Mouse (Mus musculus): Measurements from ENCODE around the gene Meis3. TPM values are rescaled to one million over a fixed set of nuclear protein-coding genes. Genes with fewer than 3 reads are reported as not detected.
A peak's percentile ranks its signal among the peaks of the same experiment; 100 is the strongest.

Meis3 gene
- polyA plus RNA-seq, 1 experiment from 2014 or later = 14.5 TPM

- Histone ChIP-seq H3K36me3 (ENCODE audit: control insufficient read depth, insufficient read depth) (peaks cover 7% of the 10 kb centered on the region), H3K27me3 (ENCODE audit: control insufficient read depth, insufficient read depth, low read length) (peaks cover 2% of the 10 kb centered on the region), H3K4me2 (ENCODE audit: low read depth, low read length) (peak overlapping the region; percentile 89), H3K4me3 (ENCODE audit: low read length) (peak overlapping the region; percentile 66), H3K27ac (ENCODE audit: low read length) (0 out of 2 replicates have a peak overlapping the region, but pooled peaks have one; percentile 34), H3K4me1 (ENCODE audit: control insufficient read depth, insufficient read depth, low read length) (peaks cover 5% of the 10 kb centered on the region; the same call in 1 of the 2 replicates), H3K9me3 (replicated peaks; ENCODE audit: control insufficient read depth, low read length) (no peaks in the 10 kb centered on the region), H3K9ac (ENCODE audit: low read length) (peak overlapping the region; percentile 84)
- ATAC-seq (replicated peaks; ENCODE audit: extremely low read depth, insufficient read depth, low FRiP score) = 0 out of 2 replicates have a peak, but pooled peaks have one; percentile 12
- WGBS = under 1% methylated on average over 10 of the region's 10 CpGs
Observed at GRCm38 (mm10) chr7:16175542-16175931, 647 bp downstream of the Meis3 start.

GRCm38 (mm10) chr7:16178114-16178513 lies 3.2 kb downstream of the Meis3 start:
- no peak for ATAC-seq (replicated peaks; ENCODE audit: extremely low read depth, insufficient read depth, low FRiP score)
- no peak overlapping the region for H3K9ac ChIP-seq (ENCODE audit: low read length)
- WGBS = 69% methylated on average over 4 of the region's 4 CpGs
- H3K9me3 ChIP-seq (replicated peaks; ENCODE audit: control insufficient read depth, low read length) = no peaks in the 10 kb centered on the region
- peaks cover 5% of the 10 kb centered on the region; the same call in 1 of the 2 replicates for H3K4me1 ChIP-seq (ENCODE audit: control insufficient read depth, insufficient read depth, low read length)
- no peak overlapping the region for H3K27ac ChIP-seq (ENCODE audit: low read length)
- no peak overlapping the region for H3K4me3 ChIP-seq (ENCODE audit: low read length)
- peaks cover 7% of the 10 kb centered on the region for H3K36me3 ChIP-seq (ENCODE audit: control insufficient read depth, insufficient read depth)
- H3K27me3 ChIP-seq (ENCODE audit: control insufficient read depth, insufficient read depth, low read length) = peaks cover 2% of the 10 kb centered on the region
- H3K4me2 ChIP-seq (ENCODE audit: low read depth, low read length) = no peak overlapping the region

- no peak overlapping the region for H3K4me3 ChIP-seq (ENCODE audit: low read length)
- no peaks in the 10 kb centered on the region for H3K9me3 ChIP-seq (replicated peaks; ENCODE audit: control insufficient read depth, low read length)
- no peak for ATAC-seq (replicated peaks; ENCODE audit: extremely low read depth, insufficient read depth, low FRiP score)
- no peak overlapping the region for H3K9ac ChIP-seq (ENCODE audit: low read length)
- no peaks in the 10 kb centered on the region for H3K4me1 ChIP-seq (ENCODE audit: control insufficient read depth, insufficient read depth, low read length)
- H3K27me3 ChIP-seq (ENCODE audit: control insufficient read depth, insufficient read depth, low read length) = no peaks in the 10 kb centered on the region
- no peak overlapping the region for H3K27ac ChIP-seq (ENCODE audit: low read length)
- peaks cover 7% of the 10 kb centered on the region for H3K36me3 ChIP-seq (ENCODE audit: control insufficient read depth, insufficient read depth)
- no peak overlapping the region for H3K4me2 ChIP-seq (ENCODE audit: low read depth, low read length)
- WGBS = 17% methylated on average over 8 of the region's 8 CpGs
Observed at GRCm38 (mm10) chr7:16183663-16184062, 8.8 kb downstream of the Meis3 start.

GRCm38 (mm10) chr7:16187494-16187893 lies 12.6 kb downstream of the Meis3 start:
- 72% methylated on average over 8 of the region's 8 CpGs for WGBS
- no peak overlapping the region for H3K27ac ChIP-seq (ENCODE audit: low read length)
- H3K4me1 ChIP-seq (ENCODE audit: control insufficient read depth, insufficient read depth, low read length) = no peaks in the 10 kb centered on the region
- no peak overlapping the region for H3K4me2 ChIP-seq (ENCODE audit: low read depth, low read length)
- H3K36me3 ChIP-seq (ENCODE audit: control insufficient read depth, insufficient read depth) = no peaks in the 10 kb centered on the region
- no peak overlapping the region for H3K4me3 ChIP-seq (ENCODE audit: low read length)
- no peaks in the 10 kb centered on the region for H3K27me3 ChIP-seq (ENCODE audit: control insufficient read depth, insufficient read depth, low read length)
- no peaks in the 10 kb centered on the region for H3K9me3 ChIP-seq (replicated peaks; ENCODE audit: control insufficient read depth, low read length)
- H3K9ac ChIP-seq (ENCODE audit: low read length) = no peak overlapping the region
- ATAC-seq (replicated peaks; ENCODE audit: extremely low read depth, insufficient read depth, low FRiP score) = no peak

- H3K4me1 ChIP-seq (ENCODE audit: control insufficient read depth, insufficient read depth, low read length) = no peaks in the 10 kb centered on the region
- no peak overlapping the region for H3K9ac ChIP-seq (ENCODE audit: low read length)
- 17% methylated on average over 5 of the region's 5 CpGs for WGBS
- no peak overlapping the region for H3K4me2 ChIP-seq (ENCODE audit: low read depth, low read length)
- no peak for ATAC-seq (replicated peaks; ENCODE audit: extremely low read depth, insufficient read depth, low FRiP score)
- H3K27ac ChIP-seq (ENCODE audit: low read length) = no peak overlapping the region
- H3K4me3 ChIP-seq (ENCODE audit: low read length) = no peak overlapping the region
- H3K36me3 ChIP-seq (ENCODE audit: control insufficient read depth, insufficient read depth) = no peaks in the 10 kb centered on the region
- H3K27me3 ChIP-seq (ENCODE audit: control insufficient read depth, insufficient read depth, low read length) = no peaks in the 10 kb centered on the region
- H3K9me3 ChIP-seq (replicated peaks; ENCODE audit: control insufficient read depth, low read length) = no peaks in the 10 kb centered on the region
Observed at GRCm38 (mm10) chr7:16192315-16192714, 17.4 kb downstream of the Meis3 start.

- Histone ChIP-seq H3K36me3 (ENCODE audit: control insufficient read depth, insufficient read depth) (peaks cover 4% of the 10 kb centered on the region; the same call in 1 of the 2 replicates), H3K9ac (ENCODE audit: low read length) (no peak overlapping the region), H3K9me3 (replicated peaks; ENCODE audit: control insufficient read depth, low read length) (no peaks in the 10 kb centered on the region), H3K27ac (ENCODE audit: low read length) (no peak overlapping the region), H3K4me2 (ENCODE audit: low read depth, low read length) (no peak overlapping the region), H3K4me3 (ENCODE audit: low read length) (no peak overlapping the region), H3K27me3 (ENCODE audit: control insufficient read depth, insufficient read depth, low read length) (no peaks in the 10 kb centered on the region), H3K4me1 (ENCODE audit: control insufficient read depth, insufficient read depth, low read length) (no peaks in the 10 kb centered on the region)
- ATAC-seq (replicated peaks; ENCODE audit: extremely low read depth, insufficient read depth, low FRiP score) = no peak
- 40% methylated on average over 3 of the region's 3 CpGs for WGBS
Observed at GRCm38 (mm10) chr7:16193702-16194101, 18.8 kb downstream of the Meis3 start.

- Histone ChIP-seq H3K9me3 (replicated peaks; ENCODE audit: control insufficient read depth, low read length) (no peaks in the 10 kb centered on the region), H3K4me3 (ENCODE audit: low read length) (no peak overlapping the region), H3K27ac (ENCODE audit: low read length) (no peak overlapping the region; the same call in 1 of the 2 replicates), H3K36me3 (ENCODE audit: control insufficient read depth, insufficient read depth) (peaks cover 11% of the 10 kb centered on the region), H3K4me1 (ENCODE audit: control insufficient read depth, insufficient read depth, low read length) (no peaks in the 10 kb centered on the region), H3K4me2 (ENCODE audit: low read depth, low read length) (no peak overlapping the region), H3K9ac (ENCODE audit: low read length) (no peak overlapping the region), H3K27me3 (ENCODE audit: control insufficient read depth, insufficient read depth, low read length) (no peaks in the 10 kb centered on the region)
- 47% methylated on average over 6 of the region's 6 CpGs for WGBS
- ATAC-seq (replicated peaks; ENCODE audit: extremely low read depth, insufficient read depth, low FRiP score) = 0 out of 2 replicates have a peak, but pooled peaks have one; percentile 25
Observed at GRCm38 (mm10) chr7:16196616-16197015, 21.7 kb downstream of the Meis3 start.

GRCm38 (mm10) chr7:16197166-16197565 lies 22.3 kb downstream of the Meis3 start:
- Histone ChIP-seq H3K4me1 (ENCODE audit: control insufficient read depth, insufficient read depth, low read length) (no peaks in the 10 kb centered on the region), H3K4me2 (ENCODE audit: low read depth, low read length) (no peak overlapping the region), H3K9ac (ENCODE audit: low read length) (no peak overlapping the region), H3K4me3 (ENCODE audit: low read length) (no peak overlapping the region), H3K36me3 (ENCODE audit: control insufficient read depth, insufficient read depth) (peaks cover 15% of the 10 kb centered on the region), H3K9me3 (replicated peaks; ENCODE audit: control insufficient read depth, low read length) (no peaks in the 10 kb centered on the region), H3K27me3 (ENCODE audit: control insufficient read depth, insufficient read depth, low read length) (no peaks in the 10 kb centered on the region), H3K27ac (ENCODE audit: low read length) (peak overlapping the region; percentile 30; the same call in 1 of the 2 replicates)
- WGBS = 64% methylated on average over 5 of the region's 5 CpGs
- ATAC-seq (replicated peaks; ENCODE audit: extremely low read depth, insufficient read depth, low FRiP score) = peak; percentile 10; the same call in 1 of the 2 replicates

- WGBS = 80% methylated on average over 11 of the region's 11 CpGs
- no peak for ATAC-seq (replicated peaks; ENCODE audit: extremely low read depth, insufficient read depth, low FRiP score)
- no peak overlapping the region for H3K9ac ChIP-seq (ENCODE audit: low read length)
Observed at GRCm38 (mm10) chr7:16198540-16198939, 23.6 kb downstream of the Meis3 start.

More at GRCm38 (mm10) chr7:16198540-16198939, 23.6 kb downstream of the Meis3 start:
- Histone ChIP-seq H3K4me3 (ENCODE audit: low read length) (no peak overlapping the region), H3K4me2 (ENCODE audit: low read depth, low read length) (no peak overlapping the region), H3K27me3 (ENCODE audit: control insufficient read depth, insufficient read depth, low read length) (no peaks in the 10 kb centered on the region), H3K27ac (ENCODE audit: low read length) (no peak overlapping the region; the same call in 1 of the 2 replicates), H3K4me1 (ENCODE audit: control insufficient read depth, insufficient read depth, low read length) (no peaks in the 10 kb centered on the region), H3K36me3 (ENCODE audit: control insufficient read depth, insufficient read depth) (peaks cover 18% of the 10 kb centered on the region), H3K9me3 (replicated peaks; ENCODE audit: control insufficient read depth, low read length) (no peaks in the 10 kb centered on the region)

Measured in heart, embryonic 16.5 days (tissue).